Mouse (Mus musculus): ENCODE results near the gene Lin52. TPM values are rescaled to one million over a fixed set of nuclear protein-coding genes. Genes with fewer than 3 reads are reported as not detected.
A peak's percentile ranks its signal among the peaks of the same experiment; 100 is the strongest.

Gene Lin52
- polyA plus RNA-seq, 1 experiment from 2014 or later: 36.0 TPM

DNA sequence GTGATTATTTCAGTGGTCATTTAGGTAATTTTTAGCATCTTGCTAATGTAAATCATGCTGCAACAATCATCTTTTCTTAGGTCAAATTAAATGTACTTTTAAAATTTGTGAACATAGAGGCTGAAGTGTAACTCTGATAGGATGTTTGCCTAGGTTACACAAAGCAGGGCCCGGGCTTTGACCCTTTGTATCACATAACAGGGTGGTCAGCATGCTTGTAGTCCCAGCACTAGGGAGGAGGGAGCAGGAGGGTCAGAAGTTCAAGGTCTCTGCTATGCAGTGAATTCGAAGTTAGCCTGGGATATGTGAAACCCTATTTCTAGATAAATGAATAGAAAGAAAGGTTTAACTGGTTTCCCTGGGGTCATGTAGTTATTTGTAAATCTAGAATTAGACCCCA lies 30.0 kb downstream of the Lin52 start:
- Histone ChIP-seq H3K4me3 (no peak overlapping the region), H3K9ac (replicated peaks) (no peak overlapping the region), H3K9me3 (no peaks in the 10 kb centered on the region), H3K27me3 (peaks cover 16% of the 10 kb centered on the region), H3K36me3 (0 out of 2 replicates have a peak, but pooled peaks cover 6% of the 10 kb centered on the region), H3K27ac (replicated peaks) (no peak overlapping the region), H3K4me1 (no peaks in the 10 kb centered on the region), H3K4me2 (replicated peaks) (no peak overlapping the region)
- WGBS: 64% methylated on average over 2 of the region's 2 CpGs
- ATAC-seq (ENCODE audit: low FRiP score, low read depth): no peak

DNA sequence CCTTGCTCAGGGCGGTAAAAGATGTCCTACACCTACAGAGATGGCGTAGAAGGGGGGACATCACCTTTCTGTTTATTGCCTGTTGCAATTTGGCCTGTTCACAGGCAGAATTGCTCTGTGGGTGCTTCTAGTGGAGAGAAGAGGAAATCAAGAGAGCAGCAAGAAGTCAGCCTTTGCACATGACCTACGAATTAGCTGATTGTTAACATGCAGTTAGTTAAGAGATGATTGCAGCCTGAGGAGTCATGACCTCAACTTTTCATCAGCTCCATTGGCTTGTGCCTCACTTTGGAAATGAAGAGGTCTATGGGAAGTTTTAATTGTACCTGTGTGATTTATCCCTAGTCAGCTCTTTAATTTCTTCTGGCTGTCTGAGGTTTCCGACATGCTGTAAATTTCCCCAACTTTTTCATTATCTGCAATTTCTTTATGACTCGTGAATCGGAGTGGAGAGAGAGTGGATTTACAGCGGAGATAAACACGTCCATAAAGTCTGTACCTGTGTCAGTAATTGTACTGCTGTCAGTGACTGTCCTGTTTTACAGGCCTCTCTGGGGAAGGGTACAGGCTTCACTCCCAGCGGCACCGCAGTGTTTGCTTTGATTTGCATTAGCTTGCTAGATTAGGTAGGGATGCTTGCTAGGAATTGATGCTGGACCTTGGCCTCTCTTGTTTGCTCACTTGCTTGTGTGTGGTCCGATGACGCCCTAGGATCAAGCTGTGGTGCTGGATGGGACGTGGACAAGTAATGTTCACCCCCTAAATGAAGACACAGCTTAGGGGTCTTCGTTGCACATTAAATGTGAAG lies 31.8 kb downstream of the Lin52 start:
- Histone ChIP-seq H3K9me3 (no peaks in the 10 kb centered on the region), H3K4me3 (no peak overlapping the region), H3K27me3 (peaks cover 16% of the 10 kb centered on the region), H3K4me1 (peaks cover 9% of the 10 kb centered on the region), H3K4me2 (replicated peaks) (no peak overlapping the region), H3K27ac (replicated peaks) (no peak overlapping the region), H3K9ac (replicated peaks) (no peak overlapping the region), H3K36me3 (0 out of 2 replicates have a peak, but pooled peaks cover 6% of the 10 kb centered on the region)
- 84% methylated on average over 14 of the region's 14 CpGs for WGBS
- ATAC-seq (ENCODE audit: low FRiP score, low read depth): no peak

DNA sequence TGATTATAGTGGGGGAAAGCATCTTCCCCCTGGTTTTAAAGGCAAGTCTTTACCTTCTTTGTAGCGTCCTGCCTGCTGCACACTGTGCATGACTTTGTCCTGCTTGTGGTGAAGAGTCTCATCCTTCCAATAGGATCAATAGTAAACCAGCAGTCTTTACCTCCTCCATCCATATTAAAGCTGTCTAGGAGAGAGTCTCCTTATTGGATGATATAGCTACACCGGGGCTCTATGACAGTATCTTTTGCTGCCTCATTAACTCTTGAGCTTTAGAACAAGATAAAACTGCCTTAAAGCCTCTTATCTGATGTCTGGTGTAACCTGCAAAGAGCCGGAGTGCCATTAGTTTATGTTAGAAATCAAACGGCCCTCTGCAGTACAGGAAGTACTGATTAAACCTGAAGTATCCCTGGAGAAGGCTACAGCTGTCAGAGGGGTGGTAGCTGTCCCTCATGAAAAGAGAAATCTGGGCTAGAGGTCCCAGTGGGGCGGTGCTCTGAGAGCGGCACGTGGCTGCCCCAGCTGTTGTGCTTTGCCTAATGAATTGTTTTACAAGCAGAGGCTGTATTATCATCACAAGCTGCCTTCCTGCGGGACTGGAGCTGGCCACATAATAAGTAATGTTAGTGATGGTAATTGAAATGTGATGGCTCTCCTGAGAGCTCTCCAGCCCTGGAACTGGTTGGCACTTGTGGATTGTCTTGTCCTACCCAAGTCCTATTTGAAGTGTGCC lies 36.3 kb downstream of the Lin52 start:
- Histone ChIP-seq H3K36me3 (no peaks in the 10 kb centered on the region), H3K4me1 (peaks cover 10% of the 10 kb centered on the region), H3K4me3 (no peak overlapping the region), H3K9me3 (no peaks in the 10 kb centered on the region), H3K4me2 (replicated peaks) (no peak overlapping the region), H3K27ac (replicated peaks) (0 out of 2 replicates have a peak overlapping the region, but pooled peaks have one; percentile 15), H3K27me3 (peaks cover 18% of the 10 kb centered on the region), H3K9ac (replicated peaks) (no peak overlapping the region)
- WGBS: 31% methylated on average over 8 of the region's 8 CpGs
- peak; percentile 95 for ATAC-seq (ENCODE audit: low FRiP score, low read depth)

DNA sequence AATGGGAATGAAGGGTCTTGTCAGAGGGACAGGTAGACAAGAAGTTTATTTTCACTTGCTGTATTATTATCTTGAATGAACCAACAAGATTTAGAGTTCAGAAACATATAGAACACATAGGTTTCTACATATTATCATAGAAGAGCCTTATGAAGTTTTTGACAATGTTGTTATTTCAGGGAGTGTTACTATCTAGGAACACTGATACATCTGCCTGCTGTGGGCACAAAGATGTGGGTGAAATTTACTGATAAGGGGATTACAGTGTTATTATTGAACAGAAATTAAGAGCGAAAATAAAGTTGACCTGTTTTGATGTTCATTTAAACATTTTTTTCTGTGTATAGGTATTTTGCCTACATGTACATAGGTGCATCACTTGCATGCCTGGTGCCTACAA lies 45.6 kb downstream of the Lin52 start:
- Histone ChIP-seq H3K4me2 (replicated peaks) (no peak overlapping the region), H3K27ac (replicated peaks) (no peak overlapping the region), H3K27me3 (no peaks in the 10 kb centered on the region), H3K4me1 (peaks cover 10% of the 10 kb centered on the region), H3K9me3 (no peaks in the 10 kb centered on the region), H3K9ac (replicated peaks) (no peak overlapping the region), H3K4me3 (no peak overlapping the region), H3K36me3 (no peaks in the 10 kb centered on the region)
- WGBS: 94% methylated on average over 1 of the region's 1 CpGs
- ATAC-seq (ENCODE audit: low FRiP score, low read depth): no peak

DNA sequence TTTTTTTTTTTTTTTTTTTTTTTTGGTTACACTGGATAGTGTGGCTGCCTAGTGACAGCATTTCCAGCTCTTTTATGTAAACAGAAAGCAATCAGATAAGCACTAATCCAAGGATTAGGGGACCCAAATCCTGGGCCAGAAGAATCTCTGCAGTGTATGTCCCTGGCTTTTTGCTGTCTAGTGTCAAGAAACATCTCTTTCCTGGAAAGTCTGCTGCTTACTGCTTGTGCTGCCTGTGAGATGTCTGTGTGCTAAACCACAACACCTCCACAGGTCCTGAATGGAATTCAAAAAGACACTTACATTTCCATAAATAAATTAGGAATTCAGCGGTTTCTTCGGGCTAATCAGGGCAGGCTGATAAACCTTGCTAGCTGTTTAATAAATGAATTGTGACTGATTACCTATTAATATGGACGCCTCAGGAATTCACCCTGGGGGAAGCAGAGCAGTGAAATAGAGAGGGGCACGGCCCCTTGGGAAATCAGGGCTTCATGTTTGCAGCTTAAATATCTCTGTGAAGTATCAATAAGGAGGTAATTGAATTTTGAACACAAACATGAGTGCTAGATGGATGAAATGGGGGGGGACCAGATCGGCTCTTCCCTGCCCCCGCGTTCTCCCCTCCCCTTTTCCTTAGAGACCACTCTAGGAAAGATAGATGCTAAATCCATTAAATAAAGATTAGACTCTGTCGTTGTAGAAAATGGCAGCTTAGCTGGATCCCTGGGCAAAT lies 49.5 kb downstream of the Lin52 start:
- H3K4me1 ChIP-seq: peaks cover 10% of the 10 kb centered on the region
- no peaks in the 10 kb centered on the region for H3K9me3 ChIP-seq
- ATAC-seq (ENCODE audit: low FRiP score, low read depth): peak; percentile 49; the same call in 1 of the 2 replicates
- H3K4me3 ChIP-seq: no peak overlapping the region
- no peaks in the 10 kb centered on the region for H3K36me3 ChIP-seq
- no peak overlapping the region for H3K9ac ChIP-seq (replicated peaks)
- 47% methylated on average over 8 of the region's 8 CpGs for WGBS
- H3K27ac ChIP-seq (replicated peaks): peak overlapping the region; percentile 58
- peak overlapping the region; percentile 13 for H3K4me2 ChIP-seq (replicated peaks)
- H3K27me3 ChIP-seq: no peaks in the 10 kb centered on the region

DNA sequence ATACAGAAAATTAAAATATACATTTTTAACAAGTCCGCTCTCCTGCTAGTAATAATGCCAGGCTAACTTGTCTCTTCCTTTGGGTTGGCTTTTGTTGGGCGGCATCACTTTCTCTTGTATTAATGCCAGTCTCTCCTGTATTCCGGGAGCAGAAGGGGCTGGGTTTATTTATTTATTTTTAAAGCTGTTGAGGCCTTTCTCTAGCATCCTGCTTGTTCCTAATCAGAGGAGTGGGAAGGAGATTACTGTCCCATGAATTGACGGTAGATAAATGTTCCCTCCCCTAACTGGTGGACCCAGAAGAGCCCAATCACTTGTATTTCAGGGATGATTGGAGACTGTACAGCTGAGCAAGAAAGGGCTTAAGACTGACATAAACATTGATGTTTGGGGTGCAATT lies 50.1 kb downstream of the Lin52 start:
- Histone ChIP-seq H3K9ac (replicated peaks) (no peak overlapping the region), H3K27ac (replicated peaks) (peak overlapping the region; percentile 58), H3K27me3 (no peaks in the 10 kb centered on the region), H3K4me1 (peaks cover 10% of the 10 kb centered on the region), H3K4me3 (no peak overlapping the region), H3K36me3 (no peaks in the 10 kb centered on the region), H3K9me3 (no peaks in the 10 kb centered on the region), H3K4me2 (replicated peaks) (peak overlapping the region; percentile 13)
- no peak for ATAC-seq (ENCODE audit: low FRiP score, low read depth)
- WGBS: 55% methylated on average over 4 of the region's 4 CpGs

DNA sequence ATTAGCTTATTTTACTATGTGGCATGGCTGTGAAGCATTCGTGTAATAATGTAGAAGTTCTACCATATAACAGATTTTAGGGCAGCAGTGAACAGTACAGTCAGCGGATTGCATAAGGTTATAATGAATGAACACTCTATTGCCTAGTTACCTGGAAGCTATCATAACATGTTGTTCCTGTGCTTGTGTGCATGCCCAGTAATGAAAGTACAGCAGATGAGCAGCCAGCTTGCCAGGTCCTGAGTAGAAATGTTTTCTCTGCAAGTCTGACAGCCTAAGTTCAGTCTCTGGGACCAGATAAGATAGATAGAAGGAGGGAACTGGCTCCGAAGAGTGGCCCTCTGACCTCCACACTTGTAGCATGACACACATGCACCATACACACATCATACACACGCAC lies 55.6 kb downstream of the Lin52 start:
- WGBS: 95% methylated on average over 4 of the region's 4 CpGs
- no peaks in the 10 kb centered on the region for H3K27me3 ChIP-seq
- no peak overlapping the region for H3K27ac ChIP-seq (replicated peaks)
- H3K4me2 ChIP-seq (replicated peaks): no peak overlapping the region
- ATAC-seq (ENCODE audit: low FRiP score, low read depth): no peak
- no peaks in the 10 kb centered on the region for H3K9me3 ChIP-seq
- no peaks in the 10 kb centered on the region for H3K36me3 ChIP-seq
- H3K4me3 ChIP-seq: no peak overlapping the region
- H3K9ac ChIP-seq (replicated peaks): no peak overlapping the region
- no peaks in the 10 kb centered on the region; the same call in 1 of the 2 replicates for H3K4me1 ChIP-seq

DNA sequence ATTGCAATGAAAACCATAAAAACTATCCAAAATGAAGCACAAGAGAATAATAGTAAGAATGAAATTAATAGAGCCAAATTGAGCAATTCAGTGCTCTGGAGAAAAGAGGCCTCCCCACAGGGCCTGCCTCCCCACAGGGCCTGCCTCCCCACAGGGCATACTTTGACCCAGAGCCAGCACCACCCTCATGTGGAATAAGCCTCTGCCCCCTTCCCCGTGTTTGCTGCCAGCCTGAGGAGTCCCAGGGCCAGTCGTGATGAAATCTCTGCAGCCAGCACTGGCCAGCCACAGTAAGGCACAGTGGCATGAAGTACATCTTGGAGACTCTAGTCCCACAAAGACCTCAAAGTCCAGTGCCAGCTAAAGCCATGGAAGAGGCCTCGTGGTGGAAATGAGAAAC lies 60.8 kb downstream of the Lin52 start:
- H3K4me1 ChIP-seq: no peaks in the 10 kb centered on the region; the same call in 1 of the 2 replicates
- H3K4me2 ChIP-seq (replicated peaks): no peak overlapping the region
- no peak overlapping the region for H3K27ac ChIP-seq (replicated peaks)
- no peaks in the 10 kb centered on the region for H3K36me3 ChIP-seq
- ATAC-seq (ENCODE audit: low FRiP score, low read depth): no peak
- H3K9me3 ChIP-seq: no peaks in the 10 kb centered on the region
- 76% methylated on average over 3 of the region's 3 CpGs for WGBS
- no peak overlapping the region for H3K4me3 ChIP-seq
- no peaks in the 10 kb centered on the region for H3K27me3 ChIP-seq
- no peak overlapping the region for H3K9ac ChIP-seq (replicated peaks)

DNA sequence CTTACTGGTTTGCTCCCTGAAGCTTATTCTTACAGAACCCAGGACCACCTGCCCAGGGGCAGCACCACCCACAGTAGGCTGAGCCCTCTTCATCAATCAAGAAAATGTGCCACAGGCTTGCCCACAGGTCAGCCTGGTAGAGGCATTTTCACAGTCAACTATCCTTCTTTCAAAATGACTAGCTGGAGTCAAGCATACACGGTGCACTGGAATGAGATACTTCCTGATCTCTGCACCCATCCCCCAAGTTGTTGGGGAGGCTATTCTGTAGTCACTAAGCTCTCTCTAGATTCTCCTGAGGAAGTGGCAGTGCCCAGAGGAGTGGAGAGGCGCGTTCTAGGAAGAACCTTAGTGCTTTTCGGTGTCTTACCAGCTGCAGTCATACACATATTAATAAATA lies 64.3 kb downstream of the Lin52 start:
- 91% methylated on average over 4 of the region's 4 CpGs for WGBS

DNA sequence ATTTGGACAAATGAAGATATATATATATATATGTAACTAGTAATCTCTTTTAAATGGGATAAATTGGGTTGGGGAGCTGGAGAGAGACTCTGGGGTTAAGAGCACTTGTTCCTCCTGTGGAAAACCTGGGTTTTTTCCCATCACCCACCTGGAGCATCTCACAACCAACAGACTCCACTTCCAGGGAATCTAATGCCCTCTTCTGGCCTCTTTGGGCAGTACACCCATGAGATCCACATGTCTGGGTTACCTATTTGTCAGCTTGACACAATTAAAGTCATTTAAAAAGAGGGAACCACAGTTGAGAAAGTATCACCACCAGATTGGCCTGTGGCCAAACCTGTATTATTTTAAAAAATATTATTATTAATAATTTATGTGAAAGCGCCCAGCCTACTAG lies 65.4 kb downstream of the Lin52 start:
- 97% methylated on average over 1 of the region's 1 CpGs for WGBS
- H3K4me1 ChIP-seq: no peaks in the 10 kb centered on the region; the same call in 1 of the 2 replicates

More for the DNA sequence above, 64.3 kb downstream of the Lin52 start:
- H3K36me3 ChIP-seq: no peaks in the 10 kb centered on the region
- no peak overlapping the region for H3K4me3 ChIP-seq
- no peaks in the 10 kb centered on the region; the same call in 1 of the 2 replicates for H3K4me1 ChIP-seq
- no peak overlapping the region for H3K27ac ChIP-seq (replicated peaks)
- no peaks in the 10 kb centered on the region for H3K9me3 ChIP-seq
- H3K4me2 ChIP-seq (replicated peaks): no peak overlapping the region
- no peak overlapping the region for H3K9ac ChIP-seq (replicated peaks)
- no peaks in the 10 kb centered on the region for H3K27me3 ChIP-seq
- no peak for ATAC-seq (ENCODE audit: low FRiP score, low read depth)

DNA sequence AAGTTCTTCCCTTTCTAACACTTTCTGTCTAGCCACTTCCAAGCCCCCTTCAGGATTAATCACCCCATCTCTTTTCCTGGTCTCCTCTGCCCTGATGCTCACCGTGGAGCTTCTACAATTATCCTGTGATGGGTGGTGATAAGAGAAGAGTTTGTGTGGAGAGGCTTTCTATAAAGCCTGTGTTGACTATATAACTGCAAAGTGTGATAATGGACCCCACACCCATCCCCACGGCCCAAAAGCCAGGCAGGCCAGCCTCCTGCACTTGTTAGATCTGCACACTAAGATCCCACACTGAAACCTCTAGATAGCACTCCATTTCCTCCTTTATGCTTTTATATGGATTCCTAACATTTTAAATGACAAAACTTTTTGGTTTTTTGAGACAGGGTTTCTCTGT lies 66.8 kb downstream of the Lin52 start:
- H3K27ac ChIP-seq (replicated peaks): no peak overlapping the region
- no peaks in the 10 kb centered on the region for H3K4me1 ChIP-seq
- H3K27me3 ChIP-seq: no peaks in the 10 kb centered on the region
- no peaks in the 10 kb centered on the region for H3K36me3 ChIP-seq
- no peaks in the 10 kb centered on the region for H3K9me3 ChIP-seq
- no peak overlapping the region for H3K4me3 ChIP-seq
- 91% methylated on average over 2 of the region's 2 CpGs for WGBS
- no peak for ATAC-seq (ENCODE audit: low FRiP score, low read depth)
- H3K4me2 ChIP-seq (replicated peaks): no peak overlapping the region
- no peak overlapping the region for H3K9ac ChIP-seq (replicated peaks)

More for the DNA sequence above, 65.4 kb downstream of the Lin52 start:
- Histone ChIP-seq H3K9ac (replicated peaks) (no peak overlapping the region), H3K27ac (replicated peaks) (no peak overlapping the region), H3K9me3 (no peaks in the 10 kb centered on the region), H3K27me3 (no peaks in the 10 kb centered on the region), H3K4me2 (replicated peaks) (no peak overlapping the region), H3K4me3 (no peak overlapping the region), H3K36me3 (no peaks in the 10 kb centered on the region)
- ATAC-seq (ENCODE audit: low FRiP score, low read depth): no peak

DNA sequence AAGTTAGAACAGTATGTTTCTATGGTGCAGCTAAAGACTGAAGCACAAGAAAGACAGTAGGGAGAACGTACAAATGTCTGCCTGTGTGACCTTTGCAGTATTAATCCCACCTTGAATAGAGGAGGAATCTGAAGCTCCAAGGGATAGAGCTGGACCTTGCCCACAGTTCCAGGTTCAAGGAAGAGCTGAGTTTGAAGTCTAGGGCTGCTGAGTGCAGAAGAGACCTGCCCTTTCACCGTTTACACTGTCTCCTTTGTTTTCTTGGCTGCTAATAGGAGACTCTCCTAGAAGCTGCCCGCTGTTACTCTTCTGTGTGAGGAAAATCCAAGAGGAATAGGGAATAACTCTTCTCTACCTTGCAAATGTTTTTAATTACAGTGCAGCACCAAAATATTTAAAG lies 72.5 kb downstream of the Lin52 start:
- Histone ChIP-seq H3K36me3 (no peaks in the 10 kb centered on the region), H3K27ac (replicated peaks) (no peak overlapping the region), H3K4me3 (no peak overlapping the region), H3K27me3 (peaks cover 4% of the 10 kb centered on the region; the same call in 1 of the 2 replicates), H3K4me1 (peaks cover 17% of the 10 kb centered on the region), H3K9ac (replicated peaks) (no peak overlapping the region), H3K9me3 (no peaks in the 10 kb centered on the region), H3K4me2 (replicated peaks) (no peak overlapping the region)
- ATAC-seq (ENCODE audit: low FRiP score, low read depth): no peak
- 48% methylated on average over 3 of the region's 3 CpGs for WGBS

Data from midbrain, embryonic 12.5 days (tissue).